Mouse (Mus musculus): ENCODE measurements at regions not wholly inside any gene's neighbourhood (a gene's known extent, or its start where the extent isn't known, plus 50 kb on each side); places are given as distances from the start of the nearest gene placed in this dataset.

- TF ChIP-seq CTCF (IDR thresholded peaks at IDR 0.05; ENCODE audit: low read depth) (no peak), EP300 (IDR thresholded peaks at IDR 0.05; ENCODE audit: low read depth) (no peak)
- Histone ChIP-seq H3K27ac (no peak overlapping the region), H3K4me1 (replicated peaks; ENCODE audit: control insufficient read depth in 2 of 2, insufficient read depth in 2 of 2, low read length in 1 of 2) (no peaks in the 10 kb centered on the region), H3K27me3 (ENCODE audit: control insufficient read depth, insufficient read depth, low read length) (no peaks in the 10 kb centered on the region), H3K9ac (replicated peaks) (no peak overlapping the region), H3K4me2 (ENCODE audit: low read depth) (no peak overlapping the region), H3K9me3 (ENCODE audit: control insufficient read depth, low read length) (no peaks in the 10 kb centered on the region), H3K4me3 (ENCODE audit: insufficient read depth in 1 of 2, low read depth in 2 of 2, low read length in 2 of 2) (no peak overlapping the region), H3K36me3 (replicated peaks; ENCODE audit: control insufficient read depth, insufficient read depth, low read depth) (no peaks in the 10 kb centered on the region)
- no peak for ATAC-seq (ENCODE audit: insufficient read depth)
- 57% methylated on average over 10 of the region's 10 CpGs for WGBS (ENCODE audit: insufficient replicate concordance)
- DNase-seq (ENCODE audit: low read depth in 3 of 3, low spot score in 3 of 3) = no peak
Observed at GRCm38 (mm10) chr6:50940641-50941398, 286.6 kb upstream of the Npvf start.

GRCm38 (mm10) chr6:50942696-50943095, 288.5 kb upstream of the Npvf start:
- H3K27ac ChIP-seq = no peak overlapping the region
- TF ChIP-seq CTCF (IDR thresholded peaks at IDR 0.05; ENCODE audit: low read depth) (no peak), EP300 (IDR thresholded peaks at IDR 0.05; ENCODE audit: low read depth) (no peak)
- no peak overlapping the region for H3K4me3 ChIP-seq (ENCODE audit: insufficient read depth in 1 of 2, low read depth in 2 of 2, low read length in 2 of 2)
- ATAC-seq (ENCODE audit: insufficient read depth) (no peak), DNase-seq (ENCODE audit: low read depth in 3 of 3, low spot score in 3 of 3) (no peak)
- WGBS (ENCODE audit: insufficient replicate concordance) = 61% methylated on average over 5 of the region's 5 CpGs
- H3K27me3 ChIP-seq (ENCODE audit: control insufficient read depth, insufficient read depth, low read length) = no peaks in the 10 kb centered on the region
- H3K4me1 ChIP-seq (replicated peaks; ENCODE audit: control insufficient read depth in 2 of 2, insufficient read depth in 2 of 2, low read length in 1 of 2) = no peaks in the 10 kb centered on the region
- H3K9ac ChIP-seq (replicated peaks) = no peak overlapping the region
- no peaks in the 10 kb centered on the region for H3K9me3 ChIP-seq (ENCODE audit: control insufficient read depth, low read length)
- H3K36me3 ChIP-seq (replicated peaks; ENCODE audit: control insufficient read depth, insufficient read depth, low read depth) = no peaks in the 10 kb centered on the region
- H3K4me2 ChIP-seq (ENCODE audit: low read depth) = no peak overlapping the region

- DNase-seq (ENCODE audit: low read depth in 3 of 3, low spot score in 3 of 3) = no peak
- WGBS (ENCODE audit: insufficient replicate concordance) = 61% methylated on average over 4 of the region's 4 CpGs
- Histone ChIP-seq H3K4me3 (ENCODE audit: insufficient read depth in 1 of 2, low read depth in 2 of 2, low read length in 2 of 2) (no peak overlapping the region), H3K9ac (replicated peaks) (no peak overlapping the region), H3K36me3 (replicated peaks; ENCODE audit: control insufficient read depth, insufficient read depth, low read depth) (no peaks in the 10 kb centered on the region), H3K4me1 (replicated peaks; ENCODE audit: control insufficient read depth in 2 of 2, insufficient read depth in 2 of 2, low read length in 1 of 2) (no peaks in the 10 kb centered on the region), H3K27me3 (ENCODE audit: control insufficient read depth, insufficient read depth, low read length) (no peaks in the 10 kb centered on the region), H3K4me2 (ENCODE audit: low read depth) (no peak overlapping the region), H3K27ac (no peak overlapping the region), H3K9me3 (ENCODE audit: control insufficient read depth, low read length) (no peaks in the 10 kb centered on the region)
- TF ChIP-seq EP300 (IDR thresholded peaks at IDR 0.05; ENCODE audit: low read depth) (no peak), CTCF (IDR thresholded peaks at IDR 0.05; ENCODE audit: low read depth) (no peak)
- no peak for ATAC-seq (ENCODE audit: insufficient read depth)
Observed at GRCm38 (mm10) chr6:50948061-50948460, 293.8 kb upstream of the Npvf start.

- DNase-seq (ENCODE audit: low read depth in 3 of 3, low spot score in 3 of 3) (no peak), ATAC-seq (ENCODE audit: insufficient read depth) (no peak)
- WGBS (ENCODE audit: insufficient replicate concordance) = 77% methylated on average over 5 of the region's 5 CpGs
- Histone ChIP-seq H3K36me3 (replicated peaks; ENCODE audit: control insufficient read depth, insufficient read depth, low read depth) (no peaks in the 10 kb centered on the region), H3K4me1 (replicated peaks; ENCODE audit: control insufficient read depth in 2 of 2, insufficient read depth in 2 of 2, low read length in 1 of 2) (no peaks in the 10 kb centered on the region), H3K27me3 (ENCODE audit: control insufficient read depth, insufficient read depth, low read length) (no peaks in the 10 kb centered on the region), H3K27ac (no peak overlapping the region), H3K9me3 (ENCODE audit: control insufficient read depth, low read length) (no peaks in the 10 kb centered on the region), H3K4me2 (ENCODE audit: low read depth) (no peak overlapping the region), H3K4me3 (ENCODE audit: insufficient read depth in 1 of 2, low read depth in 2 of 2, low read length in 2 of 2) (no peak overlapping the region), H3K9ac (replicated peaks) (no peak overlapping the region)
- TF ChIP-seq EP300 (IDR thresholded peaks at IDR 0.05; ENCODE audit: low read depth) = no peak
- TF ChIP-seq CTCF (IDR thresholded peaks at IDR 0.05; ENCODE audit: low read depth) = no peak
Observed at GRCm38 (mm10) chr6:50949361-50949760, 295.1 kb upstream of the Npvf start.

GRCm38 (mm10) chr6:50949883-50950583, 295.8 kb upstream of the Npvf start:
- Histone ChIP-seq H3K36me3 (replicated peaks; ENCODE audit: control insufficient read depth, insufficient read depth, low read depth) (no peaks in the 10 kb centered on the region), H3K27ac (no peak overlapping the region), H3K27me3 (ENCODE audit: control insufficient read depth, insufficient read depth, low read length) (no peaks in the 10 kb centered on the region), H3K9me3 (ENCODE audit: control insufficient read depth, low read length) (no peaks in the 10 kb centered on the region), H3K4me2 (ENCODE audit: low read depth) (no peak overlapping the region), H3K9ac (replicated peaks) (no peak overlapping the region), H3K4me3 (ENCODE audit: insufficient read depth in 1 of 2, low read depth in 2 of 2, low read length in 2 of 2) (no peak overlapping the region), H3K4me1 (replicated peaks; ENCODE audit: control insufficient read depth in 2 of 2, insufficient read depth in 2 of 2, low read length in 1 of 2) (no peaks in the 10 kb centered on the region)
- no peak for TF ChIP-seq CTCF (IDR thresholded peaks at IDR 0.05; ENCODE audit: low read depth)
- DNase-seq (ENCODE audit: low read depth in 3 of 3, low spot score in 3 of 3) = no peak
- 55% methylated on average over 11 of the region's 11 CpGs for WGBS (ENCODE audit: insufficient replicate concordance)
- ATAC-seq (ENCODE audit: insufficient read depth) = no peak

All from liver, embryonic 14.5 days (tissue).